Mouse (Mus musculus): ENCODE data around the gene Ddx41. TPM values are rescaled to one million over a fixed set of nuclear protein-coding genes. Genes with fewer than 3 reads are reported as not detected.
"Not testable (repeated sequence)": the region's sequence is repeated elsewhere in the genome, so short reads cannot be mapped to it uniquely, and the experiment has no call there.

Ddx41 gene
- 57.0 and 58.1 TPM in 2 replicates for polyA plus RNA-seq (2015; fragmentation: Nextera tagmentation; extraction: Ambion mirVana)

- peak within 1 kb of the TSS; percentile 66 for H3K4me2 ChIP-seq (ENCODE audit: low read length)
- ATAC-seq, result peak; percentile 98
- peak within 1 kb of the TSS; percentile 90 for H3K9ac ChIP-seq (ENCODE audit: low read depth, low read length)
- H3K9me3 ChIP-seq (replicated peaks; ENCODE audit: control insufficient read depth, low read length, poor library complexity, severe bottlenecking), result no peaks in the 10 kb centered on the region
- peak within 1 kb of the TSS; percentile 88 for H3K4me3 ChIP-seq (ENCODE audit: low read depth, low read length)
- peaks cover 15% of the 10 kb centered on the region for H3K4me1 ChIP-seq (ENCODE audit: control insufficient read depth, insufficient read depth, low read length)
- peaks cover 36% of the 10 kb centered on the region for H3K36me3 ChIP-seq (ENCODE audit: control insufficient read depth, insufficient read depth, low read length)
- 1% methylated on average over 70 of the region's 70 CpGs for WGBS
- H3K27me3 ChIP-seq (ENCODE audit: control insufficient read depth, insufficient read depth, low read depth, low read length), result no peaks in the 10 kb centered on the region
- peak within 1 kb of the TSS; percentile 88 for H3K27ac ChIP-seq (ENCODE audit: low read length)
These were observed at the start of gene Ddx41 for GRCm38 (mm10) chr13:55536194-55537175. Gene Ddx41, minus strand, starts transcription at chr13:55536658.

DNA sequence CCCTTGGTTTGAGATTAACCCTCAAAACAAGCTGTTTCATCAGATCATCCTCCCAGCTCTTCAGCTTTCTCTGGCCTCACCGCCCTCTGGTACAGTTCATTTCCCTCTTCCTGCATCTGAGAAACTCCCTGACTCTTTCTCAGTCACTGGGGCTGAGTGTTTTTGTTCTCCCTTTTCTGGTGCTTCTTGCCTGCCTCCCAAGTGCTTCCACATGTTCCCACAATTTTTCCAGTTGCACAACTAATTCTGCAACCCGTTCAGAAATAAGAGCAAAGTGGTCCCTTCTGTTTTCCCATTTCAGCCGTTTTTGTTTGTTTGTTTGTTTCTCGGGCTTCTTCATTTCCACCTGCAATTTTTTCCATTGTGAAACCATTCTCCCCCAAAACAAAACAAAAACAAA lies 41.6 kb upstream of the Ddx41 start:
- no peaks in the 10 kb centered on the region for H3K27me3 ChIP-seq (ENCODE audit: control insufficient read depth, insufficient read depth, low read depth, low read length)
- ATAC-seq, result no peak

DNA sequence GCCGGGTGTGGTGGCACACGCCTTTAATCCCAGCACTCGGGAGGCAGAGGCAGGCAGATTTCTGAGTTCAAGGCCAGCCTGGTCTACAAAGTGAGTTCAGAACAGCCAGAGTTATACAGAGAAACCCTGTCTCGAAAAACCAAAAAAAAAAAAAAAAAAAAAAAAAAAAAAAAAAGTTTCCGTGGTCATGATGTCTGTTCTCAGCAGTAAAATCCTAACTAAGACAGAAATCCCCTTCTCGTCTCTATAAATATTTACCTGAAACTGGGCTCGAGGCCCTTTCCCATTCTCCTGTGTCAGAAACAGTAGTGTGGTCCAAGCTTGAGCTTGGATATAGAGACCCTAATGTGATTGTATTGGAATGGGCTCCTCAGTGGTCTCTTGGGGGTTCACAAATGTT lies 40.4 kb upstream of the Ddx41 start:
- H3K9ac ChIP-seq (ENCODE audit: low read depth, low read length); H3K4me2 ChIP-seq (ENCODE audit: low read length); H3K4me1 ChIP-seq (ENCODE audit: control insufficient read depth, insufficient read depth, low read length); H3K27ac ChIP-seq (ENCODE audit: low read length); H3K27me3 ChIP-seq (ENCODE audit: control insufficient read depth, insufficient read depth, low read depth, low read length); H3K4me3 ChIP-seq (ENCODE audit: low read depth, low read length); H3K9me3 ChIP-seq (replicated peaks; ENCODE audit: control insufficient read depth, low read length, poor library complexity, severe bottlenecking); ATAC-seq; H3K36me3 ChIP-seq (ENCODE audit: control insufficient read depth, insufficient read depth, low read length): not testable (repeated sequence)
- WGBS, result 91% methylated on average over 7 of the region's 7 CpGs

More for the DNA sequence above, 41.6 kb upstream of the Ddx41 start:
- Histone ChIP-seq H3K4me1 (ENCODE audit: control insufficient read depth, insufficient read depth, low read length) (no peaks in the 10 kb centered on the region), H3K9ac (ENCODE audit: low read depth, low read length) (no peak overlapping the region), H3K36me3 (ENCODE audit: control insufficient read depth, insufficient read depth, low read length) (no peaks in the 10 kb centered on the region), H3K4me2 (ENCODE audit: low read length) (no peak overlapping the region), H3K9me3 (replicated peaks; ENCODE audit: control insufficient read depth, low read length, poor library complexity, severe bottlenecking) (no peaks in the 10 kb centered on the region), H3K27ac (ENCODE audit: low read length) (no peak overlapping the region), H3K4me3 (ENCODE audit: low read depth, low read length) (no peak overlapping the region)
- WGBS, result 77% methylated on average over 4 of the region's 4 CpGs

DNA sequence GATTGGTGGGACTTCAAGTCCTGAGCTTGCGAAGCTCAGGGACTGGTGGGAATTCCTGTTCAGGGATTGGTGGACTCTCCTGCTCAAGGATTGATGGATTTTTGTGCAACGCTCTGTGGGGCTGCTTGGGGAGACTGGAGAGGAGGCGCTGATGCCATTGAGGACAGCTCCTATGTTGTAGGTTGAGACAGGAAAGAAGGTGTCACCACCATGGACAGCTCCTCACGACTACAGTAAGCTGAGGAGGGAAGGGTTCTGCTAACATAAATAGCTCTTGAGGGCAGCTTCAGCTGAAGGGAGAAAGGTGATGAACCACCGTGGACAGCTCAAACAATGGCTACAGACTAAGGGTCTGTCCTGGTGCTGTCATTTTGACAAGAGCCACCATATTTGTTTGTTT lies 39.5 kb upstream of the Ddx41 start:
- WGBS, result 72% methylated on average over 5 of the region's 5 CpGs
- Histone ChIP-seq H3K9me3 (replicated peaks; ENCODE audit: control insufficient read depth, low read length, poor library complexity, severe bottlenecking) (no peaks in the 10 kb centered on the region), H3K4me2 (ENCODE audit: low read length) (no peak overlapping the region), H3K27ac (ENCODE audit: low read length) (no peak overlapping the region), H3K4me1 (ENCODE audit: control insufficient read depth, insufficient read depth, low read length) (peaks cover 7% of the 10 kb centered on the region), H3K9ac (ENCODE audit: low read depth, low read length) (no peak overlapping the region), H3K4me3 (ENCODE audit: low read depth, low read length) (no peak overlapping the region), H3K36me3 (ENCODE audit: control insufficient read depth, insufficient read depth, low read length) (no peaks in the 10 kb centered on the region), H3K27me3 (ENCODE audit: control insufficient read depth, insufficient read depth, low read depth, low read length) (no peaks in the 10 kb centered on the region)
- no peak for ATAC-seq

DNA sequence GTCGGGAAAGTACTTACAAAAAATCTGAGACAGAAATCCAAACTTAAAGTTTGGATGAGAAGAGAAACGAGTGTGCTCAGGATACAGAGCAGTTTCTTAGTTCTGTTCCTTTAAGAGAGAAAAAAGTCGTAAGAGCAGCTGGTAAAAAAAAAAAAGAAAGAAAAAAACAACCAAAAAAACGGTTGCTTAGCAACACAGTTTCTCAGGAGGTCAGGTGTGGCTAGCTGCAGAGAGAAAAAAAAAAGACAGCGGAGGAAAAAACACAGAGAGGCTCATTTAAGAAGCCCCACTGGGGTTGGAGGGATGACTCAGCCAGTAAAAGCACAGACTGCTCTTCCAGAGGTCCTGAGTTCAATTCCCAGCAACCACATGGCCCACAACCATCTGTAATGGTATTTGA lies 37.9 kb upstream of the Ddx41 start:
- peaks cover 10% of the 10 kb centered on the region for H3K4me1 ChIP-seq (ENCODE audit: control insufficient read depth, insufficient read depth, low read length)
- no peak for ATAC-seq
- no peak overlapping the region for H3K9ac ChIP-seq (ENCODE audit: low read depth, low read length)
- H3K9me3 ChIP-seq (replicated peaks; ENCODE audit: control insufficient read depth, low read length, poor library complexity, severe bottlenecking), result no peaks in the 10 kb centered on the region
- no peak overlapping the region for H3K4me3 ChIP-seq (ENCODE audit: low read depth, low read length)
- no peak overlapping the region for H3K4me2 ChIP-seq (ENCODE audit: low read length)
- 64% methylated on average over 5 of the region's 5 CpGs for WGBS
- H3K27ac ChIP-seq (ENCODE audit: low read length), result no peak overlapping the region
- H3K36me3 ChIP-seq (ENCODE audit: control insufficient read depth, insufficient read depth, low read length), result no peaks in the 10 kb centered on the region
- H3K27me3 ChIP-seq (ENCODE audit: control insufficient read depth, insufficient read depth, low read depth, low read length), result no peaks in the 10 kb centered on the region

DNA sequence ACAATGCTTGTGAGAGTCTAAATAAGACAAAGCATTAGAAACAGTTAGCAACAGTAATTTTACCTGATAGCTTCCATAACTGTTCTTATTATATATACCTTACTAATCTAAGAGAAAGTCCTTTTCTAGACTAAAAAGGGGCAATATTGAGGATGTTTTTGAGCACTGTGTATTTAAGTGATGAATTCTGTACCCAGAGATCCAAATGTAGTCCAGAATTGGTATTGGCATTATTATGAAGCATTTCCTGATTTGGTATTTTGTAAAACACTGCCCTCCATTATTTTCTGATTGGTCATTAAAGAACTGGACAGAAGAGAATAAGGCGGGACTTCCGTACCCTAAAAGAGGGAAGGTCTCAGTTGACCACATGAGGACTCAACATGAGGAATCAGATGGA lies 37.0 kb upstream of the Ddx41 start, which contains the start of gene Tmed9:
TSS of gene Tmed9 (plus strand) at position 301 of the 400 bp plus-strand sequence.
- 97% methylated on average over 2 of the region's 2 CpGs for WGBS

DNA sequence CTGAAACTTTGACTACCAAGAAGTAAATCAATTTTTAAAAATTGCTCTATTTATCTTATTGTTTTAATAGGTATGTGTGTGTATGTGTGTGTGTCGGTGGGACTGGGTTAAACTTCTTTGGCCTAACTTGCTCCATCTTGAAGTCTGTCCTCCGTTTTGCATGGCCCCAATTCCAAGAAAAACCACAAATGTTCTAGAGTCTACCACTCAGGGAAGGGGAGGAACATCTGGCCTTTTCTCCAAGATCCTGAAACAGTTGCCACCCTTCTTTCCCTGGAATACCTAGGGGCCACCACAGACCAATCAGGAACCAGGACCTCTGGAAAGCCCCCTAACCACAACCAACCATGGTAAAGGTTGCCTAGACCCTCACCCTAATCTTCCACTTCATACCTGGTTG lies 35.5 kb upstream of the Ddx41 start:
- H3K4me3 ChIP-seq (ENCODE audit: low read depth, low read length), result no peak overlapping the region
- no peak for ATAC-seq

More for the DNA sequence above, 37.0 kb upstream of the Ddx41 start, which contains the start of gene Tmed9:
- H3K4me1 ChIP-seq (ENCODE audit: control insufficient read depth, insufficient read depth, low read length), result peaks cover 16% of the 10 kb centered on the region
- no peak for ATAC-seq
- H3K9me3 ChIP-seq (replicated peaks; ENCODE audit: control insufficient read depth, low read length, poor library complexity, severe bottlenecking), result no peaks in the 10 kb centered on the region
- no peak within 1 kb of the TSS for H3K27ac ChIP-seq (ENCODE audit: low read length)
- no peak within 1 kb of the TSS for H3K4me2 ChIP-seq (ENCODE audit: low read length)
- H3K4me3 ChIP-seq (ENCODE audit: low read depth, low read length), result no peak within 1 kb of the TSS
- H3K27me3 ChIP-seq (ENCODE audit: control insufficient read depth, insufficient read depth, low read depth, low read length), result no peaks in the 10 kb centered on the region
- no peaks in the 10 kb centered on the region for H3K36me3 ChIP-seq (ENCODE audit: control insufficient read depth, insufficient read depth, low read length)
- H3K9ac ChIP-seq (ENCODE audit: low read depth, low read length), result no peak within 1 kb of the TSS

DNA sequence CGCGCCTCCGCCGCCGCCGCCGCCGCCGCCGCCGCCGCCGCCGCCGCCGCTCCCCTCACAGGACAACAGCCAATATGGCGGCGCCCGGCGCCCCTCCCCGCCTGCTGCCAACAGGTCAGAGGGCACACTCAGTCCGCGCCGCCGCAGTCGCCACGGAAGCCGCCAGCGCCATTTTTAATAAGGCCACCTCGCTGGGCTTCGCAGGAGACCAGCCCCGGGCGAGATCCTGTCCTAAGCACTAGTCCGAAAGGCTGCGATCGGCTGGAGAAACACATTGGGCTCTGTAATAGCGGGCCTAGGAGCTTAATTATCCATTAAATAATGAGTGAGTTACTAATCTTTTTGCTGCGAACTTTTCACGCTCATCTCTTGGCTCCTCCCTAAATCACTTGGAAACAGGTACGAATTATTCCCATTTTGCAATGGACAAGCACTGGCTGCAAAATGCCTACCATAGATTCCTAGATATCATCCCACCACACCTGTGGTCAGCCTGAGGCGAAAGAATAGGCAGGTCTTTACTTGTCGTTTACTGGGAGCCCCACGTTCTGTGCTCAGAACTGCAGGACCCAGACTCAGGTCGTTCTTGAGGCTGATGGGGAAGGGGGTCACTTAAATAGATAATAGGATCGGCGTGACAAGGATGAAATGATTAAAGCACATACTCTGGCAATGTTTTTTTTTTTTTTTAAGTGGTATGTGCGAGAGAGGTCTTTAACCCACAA lies 34.7 kb upstream of the Ddx41 start, which contains the start of gene Fam193b:
TSS of gene Fam193b (minus strand) at position 94 of the 725 bp plus-strand sequence.
- Histone ChIP-seq H3K4me1 (ENCODE audit: control insufficient read depth, insufficient read depth, low read length) (peaks cover 18% of the 10 kb centered on the region), H3K4me3 (ENCODE audit: low read depth, low read length) (peak within 1 kb of the TSS; percentile 77), H3K36me3 (ENCODE audit: control insufficient read depth, insufficient read depth, low read length) (no peaks in the 10 kb centered on the region), H3K9ac (ENCODE audit: low read depth, low read length) (peak within 1 kb of the TSS; percentile 80), H3K4me2 (ENCODE audit: low read length) (peak within 1 kb of the TSS; percentile 95), H3K27me3 (ENCODE audit: control insufficient read depth, insufficient read depth, low read depth, low read length) (no peaks in the 10 kb centered on the region), H3K27ac (ENCODE audit: low read length) (peak within 1 kb of the TSS; percentile 93), H3K9me3 (replicated peaks; ENCODE audit: control insufficient read depth, low read length, poor library complexity, severe bottlenecking) (no peaks in the 10 kb centered on the region)
- ATAC-seq, result peak; percentile 90
- WGBS, result 2% methylated on average over 28 of the region's 47 CpGs

More for the DNA sequence above, 35.5 kb upstream of the Ddx41 start:
- no peak overlapping the region for H3K9ac ChIP-seq (ENCODE audit: low read depth, low read length)
- no peaks in the 10 kb centered on the region for H3K27me3 ChIP-seq (ENCODE audit: control insufficient read depth, insufficient read depth, low read depth, low read length)
- no peak overlapping the region for H3K27ac ChIP-seq (ENCODE audit: low read length)
- WGBS, result 85% methylated on average over 2 of the region's 2 CpGs
- no peaks in the 10 kb centered on the region for H3K9me3 ChIP-seq (replicated peaks; ENCODE audit: control insufficient read depth, low read length, poor library complexity, severe bottlenecking)
- peaks cover 16% of the 10 kb centered on the region for H3K4me1 ChIP-seq (ENCODE audit: control insufficient read depth, insufficient read depth, low read length)
- H3K4me2 ChIP-seq (ENCODE audit: low read length), result peak overlapping the region; percentile 42
- no peaks in the 10 kb centered on the region for H3K36me3 ChIP-seq (ENCODE audit: control insufficient read depth, insufficient read depth, low read length)

All from midbrain, embryonic 16.5 days (tissue).